Mouse (Mus musculus): ENCODE results near the gene Mtfmt. TPM values are rescaled to one million over a fixed set of nuclear protein-coding genes. Genes with fewer than 3 reads are reported as not detected.

The Mtfmt gene
- polyA plus RNA-seq, 1 experiment from 2014 or later = 23.0 TPM

DNA sequence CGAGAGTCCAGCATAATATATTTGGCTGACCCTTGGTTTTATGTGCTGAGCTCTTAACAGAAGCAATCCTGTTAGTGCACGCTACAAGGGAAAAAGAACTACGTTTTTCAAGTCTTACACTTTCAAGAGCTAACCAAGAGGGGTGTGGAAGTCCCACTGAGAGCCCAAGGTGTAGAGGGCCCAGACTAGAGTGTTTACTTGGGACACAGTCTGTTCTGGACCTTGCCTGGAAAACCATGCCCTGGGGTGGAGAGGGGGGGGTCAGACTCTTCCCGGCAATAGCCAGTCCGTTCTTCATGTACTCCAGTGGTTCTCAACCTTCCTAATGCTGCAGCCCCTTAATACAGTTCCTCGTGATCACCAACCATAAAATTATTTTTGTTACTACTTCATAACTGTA lies 35.6 kb upstream of the Mtfmt start:
- Histone ChIP-seq H3K27ac (ENCODE audit: low read length) (no peak overlapping the region), H3K4me2 (replicated peaks; ENCODE audit: low read depth, low read length) (0 out of 2 replicates have a peak overlapping the region, but pooled peaks have one; percentile 82), H3K4me3 (ENCODE audit: low read length) (0 out of 2 replicates have a peak overlapping the region, but pooled peaks have one; percentile 4), H3K27me3 (ENCODE audit: insufficient read depth, low read length) (no peaks in the 10 kb centered on the region), H3K4me1 (ENCODE audit: insufficient read depth, low read length) (peaks cover 7% of the 10 kb centered on the region; the same call in 1 of the 2 replicates), H3K36me3 (ENCODE audit: insufficient read depth, low read length) (no peaks in the 10 kb centered on the region), H3K9me3 (ENCODE audit: low read length) (no peaks in the 10 kb centered on the region), H3K9ac (replicated peaks; ENCODE audit: low read length) (no peak overlapping the region)
- 90% methylated on average over 6 of the region's 6 CpGs for WGBS
- no peak for ATAC-seq (ENCODE audit: low FRiP score, low TSS enrichment)

DNA sequence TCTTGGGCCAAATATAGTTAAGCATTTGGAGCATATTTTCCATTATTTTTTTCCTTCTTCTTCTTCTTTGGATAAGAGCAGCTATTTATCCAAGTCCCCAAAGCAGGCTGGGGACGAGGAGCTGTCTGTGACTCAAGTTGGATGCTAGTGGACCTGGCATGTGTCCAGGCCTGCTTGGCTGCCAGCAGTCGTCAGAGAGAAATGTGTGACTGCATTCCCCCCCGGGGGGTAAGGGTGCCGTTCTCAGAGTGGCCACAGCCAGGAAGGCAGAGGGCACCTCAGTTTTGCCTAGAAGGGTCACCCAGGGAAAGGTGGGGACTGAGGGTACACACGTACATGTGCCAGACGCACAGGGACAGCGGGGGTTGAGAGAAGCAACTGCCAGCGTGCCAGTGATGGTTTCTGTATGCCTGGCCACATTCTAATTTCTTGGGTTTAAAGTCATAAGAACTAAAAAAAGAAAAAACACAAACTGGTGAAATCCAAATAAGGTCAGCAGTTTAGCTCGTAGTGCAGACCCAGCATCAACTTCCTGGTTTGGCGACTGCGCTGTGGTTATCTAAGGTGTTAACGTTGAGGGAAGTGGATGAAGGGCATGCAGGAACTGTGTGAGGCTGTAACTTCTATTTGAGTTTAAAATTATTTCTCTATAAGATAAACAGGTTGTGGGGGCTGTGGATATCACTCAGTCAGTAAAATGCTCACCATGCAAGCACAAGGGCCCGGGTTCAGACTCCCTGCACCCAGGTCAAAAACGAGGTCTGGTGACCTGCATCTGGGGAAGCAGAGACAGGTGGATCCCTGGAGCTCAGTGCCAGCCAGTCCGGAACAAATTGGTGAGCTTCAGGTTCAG lies 31.0 kb upstream of the Mtfmt start:
- WGBS = 76% methylated on average over 15 of the region's 15 CpGs
- no peak for ATAC-seq (ENCODE audit: low FRiP score, low TSS enrichment)
- Histone ChIP-seq H3K4me2 (replicated peaks; ENCODE audit: low read depth, low read length) (no peak overlapping the region), H3K4me1 (ENCODE audit: insufficient read depth, low read length) (no peaks in the 10 kb centered on the region), H3K4me3 (ENCODE audit: low read length) (no peak overlapping the region), H3K27me3 (ENCODE audit: insufficient read depth, low read length) (no peaks in the 10 kb centered on the region), H3K36me3 (ENCODE audit: insufficient read depth, low read length) (no peaks in the 10 kb centered on the region), H3K9me3 (ENCODE audit: low read length) (no peaks in the 10 kb centered on the region), H3K27ac (ENCODE audit: low read length) (no peak overlapping the region), H3K9ac (replicated peaks; ENCODE audit: low read length) (no peak overlapping the region)

- WGBS = 79% methylated on average over 2 of the region's 2 CpGs
- no peak overlapping the region for H3K4me3 ChIP-seq (ENCODE audit: low read length)
- no peak overlapping the region for H3K9ac ChIP-seq (replicated peaks; ENCODE audit: low read length)
- no peaks in the 10 kb centered on the region for H3K27me3 ChIP-seq (ENCODE audit: insufficient read depth, low read length)
- no peaks in the 10 kb centered on the region for H3K4me1 ChIP-seq (ENCODE audit: insufficient read depth, low read length)
- no peak overlapping the region for H3K27ac ChIP-seq (ENCODE audit: low read length)
- no peak overlapping the region for H3K4me2 ChIP-seq (replicated peaks; ENCODE audit: low read depth, low read length)
- ATAC-seq (ENCODE audit: low FRiP score, low TSS enrichment) = no peak
- no peaks in the 10 kb centered on the region for H3K36me3 ChIP-seq (ENCODE audit: insufficient read depth, low read length)
- H3K9me3 ChIP-seq (ENCODE audit: low read length) = no peaks in the 10 kb centered on the region
Measured at GRCm38 (mm10) chr9:65405184-65405449, 30.5 kb upstream of the Mtfmt start.

DNA sequence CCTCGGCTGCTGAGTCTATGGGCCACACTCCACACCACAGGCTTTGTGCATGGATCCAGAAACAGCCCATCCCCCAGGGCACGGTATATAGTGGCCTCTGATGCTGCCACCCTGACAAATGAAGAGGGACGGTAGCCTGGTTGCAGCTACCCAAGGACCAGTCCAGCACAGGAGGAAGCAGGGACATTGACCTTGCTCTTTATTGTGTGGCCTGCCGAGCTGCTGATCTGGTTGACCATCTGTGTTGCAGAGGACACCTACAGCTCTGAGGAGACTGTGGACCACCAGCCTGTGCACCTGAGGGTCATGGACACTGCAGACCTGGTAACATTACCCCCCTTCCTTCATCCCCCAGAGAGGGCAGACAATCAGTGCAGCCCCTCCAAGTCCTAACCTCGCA lies 28.3 kb upstream of the Mtfmt start:
- 82% methylated on average over 5 of the region's 5 CpGs for WGBS
- Histone ChIP-seq H3K4me3 (ENCODE audit: low read length) (no peak overlapping the region), H3K4me2 (replicated peaks; ENCODE audit: low read depth, low read length) (no peak overlapping the region), H3K36me3 (ENCODE audit: insufficient read depth, low read length) (no peaks in the 10 kb centered on the region), H3K27ac (ENCODE audit: low read length) (no peak overlapping the region), H3K27me3 (ENCODE audit: insufficient read depth, low read length) (no peaks in the 10 kb centered on the region), H3K9me3 (ENCODE audit: low read length) (no peaks in the 10 kb centered on the region), H3K9ac (replicated peaks; ENCODE audit: low read length) (no peak overlapping the region), H3K4me1 (ENCODE audit: insufficient read depth, low read length) (no peaks in the 10 kb centered on the region)
- no peak for ATAC-seq (ENCODE audit: low FRiP score, low TSS enrichment)

DNA sequence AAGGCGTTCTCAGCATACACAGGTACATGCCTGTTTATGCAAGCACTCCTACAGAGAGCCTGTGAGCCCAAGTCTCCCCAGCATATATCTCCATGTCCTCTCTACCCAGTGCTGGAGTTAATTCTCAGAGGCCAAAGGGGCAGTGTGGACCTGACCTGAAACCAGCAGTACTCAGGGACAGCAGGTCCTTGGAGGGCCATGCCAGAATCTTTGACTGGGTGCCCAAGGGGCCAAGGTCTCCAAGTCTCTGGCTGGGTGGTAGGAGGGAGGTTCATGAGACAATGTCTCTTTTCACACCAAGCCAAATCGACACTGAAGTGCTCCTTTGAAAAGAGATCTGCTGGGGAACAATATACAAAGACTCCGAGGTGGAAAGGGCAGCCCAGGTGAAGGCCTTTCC lies 27.7 kb upstream of the Mtfmt start:
- no peaks in the 10 kb centered on the region for H3K9me3 ChIP-seq (ENCODE audit: low read length)
- no peaks in the 10 kb centered on the region for H3K4me1 ChIP-seq (ENCODE audit: insufficient read depth, low read length)
- no peak for ATAC-seq (ENCODE audit: low FRiP score, low TSS enrichment)
- H3K9ac ChIP-seq (replicated peaks; ENCODE audit: low read length) = no peak overlapping the region
- H3K36me3 ChIP-seq (ENCODE audit: insufficient read depth, low read length) = no peaks in the 10 kb centered on the region
- no peaks in the 10 kb centered on the region for H3K27me3 ChIP-seq (ENCODE audit: insufficient read depth, low read length)
- no peak overlapping the region for H3K27ac ChIP-seq (ENCODE audit: low read length)
- H3K4me2 ChIP-seq (replicated peaks; ENCODE audit: low read depth, low read length) = no peak overlapping the region
- WGBS = 60% methylated on average over 3 of the region's 3 CpGs
- no peak overlapping the region for H3K4me3 ChIP-seq (ENCODE audit: low read length)

DNA sequence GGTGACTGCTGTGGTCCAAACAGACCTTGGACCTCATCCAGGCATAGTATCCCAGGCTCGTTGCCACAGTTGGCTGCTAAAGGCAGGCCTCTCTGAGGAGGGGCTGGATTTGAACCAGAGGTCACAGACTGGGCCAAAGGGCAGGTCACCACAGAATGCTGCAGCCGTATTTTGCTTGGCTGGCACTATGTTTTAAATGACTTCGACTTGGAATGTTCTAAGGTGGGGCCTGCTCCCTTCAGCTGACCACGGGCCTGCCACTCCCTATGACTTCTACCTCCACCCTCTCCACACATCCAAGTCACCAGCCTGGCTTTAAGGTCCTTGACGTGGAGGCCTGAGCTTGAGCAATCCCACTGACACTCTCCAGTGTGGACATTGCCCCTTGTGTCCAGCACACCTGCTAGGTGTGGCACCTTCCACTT lies 26.7 kb upstream of the Mtfmt start:
- no peaks in the 10 kb centered on the region for H3K9me3 ChIP-seq (ENCODE audit: low read length)
- 50% methylated on average over 5 of the region's 5 CpGs for WGBS
- no peak overlapping the region for H3K9ac ChIP-seq (replicated peaks; ENCODE audit: low read length)
- H3K4me3 ChIP-seq (ENCODE audit: low read length) = no peak overlapping the region
- peak; percentile 49; the same call in 1 of the 2 replicates for ATAC-seq (ENCODE audit: low FRiP score, low TSS enrichment)
- H3K36me3 ChIP-seq (ENCODE audit: insufficient read depth, low read length) = no peaks in the 10 kb centered on the region
- H3K4me1 ChIP-seq (ENCODE audit: insufficient read depth, low read length) = no peaks in the 10 kb centered on the region
- H3K27ac ChIP-seq (ENCODE audit: low read length) = no peak overlapping the region
- H3K4me2 ChIP-seq (replicated peaks; ENCODE audit: low read depth, low read length) = no peak overlapping the region
- H3K27me3 ChIP-seq (ENCODE audit: insufficient read depth, low read length) = no peaks in the 10 kb centered on the region

DNA sequence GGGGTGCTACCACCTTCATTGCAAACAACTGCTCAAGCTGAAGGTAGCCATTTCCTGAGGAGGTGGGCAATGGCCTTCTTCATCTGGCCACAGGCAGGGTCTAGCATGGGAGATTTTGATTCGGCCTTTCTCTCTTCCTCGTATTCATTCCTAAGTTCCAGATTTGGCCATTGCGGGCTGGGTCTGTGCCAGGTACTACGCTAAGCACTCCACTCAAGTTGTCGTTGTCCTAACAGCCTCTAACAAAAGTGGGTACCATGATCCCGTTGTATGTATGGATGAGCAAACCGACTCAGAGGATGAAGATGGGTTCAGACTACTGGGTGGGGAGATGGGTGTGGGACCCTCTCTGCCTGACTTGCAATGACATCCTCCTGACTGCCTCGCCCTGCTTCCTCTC lies 25.2 kb upstream of the Mtfmt start:
- no peaks in the 10 kb centered on the region for H3K36me3 ChIP-seq (ENCODE audit: insufficient read depth, low read length)
- H3K9ac ChIP-seq (replicated peaks; ENCODE audit: low read length) = no peak overlapping the region
- no peaks in the 10 kb centered on the region for H3K4me1 ChIP-seq (ENCODE audit: insufficient read depth, low read length)
- no peak overlapping the region for H3K4me2 ChIP-seq (replicated peaks; ENCODE audit: low read depth, low read length)
- ATAC-seq (ENCODE audit: low FRiP score, low TSS enrichment) = no peak
- H3K9me3 ChIP-seq (ENCODE audit: low read length) = no peaks in the 10 kb centered on the region
- H3K27me3 ChIP-seq (ENCODE audit: insufficient read depth, low read length) = no peaks in the 10 kb centered on the region
- WGBS = 95% methylated on average over 8 of the region's 8 CpGs
- no peak overlapping the region for H3K27ac ChIP-seq (ENCODE audit: low read length)
- H3K4me3 ChIP-seq (ENCODE audit: low read length) = no peak overlapping the region

DNA sequence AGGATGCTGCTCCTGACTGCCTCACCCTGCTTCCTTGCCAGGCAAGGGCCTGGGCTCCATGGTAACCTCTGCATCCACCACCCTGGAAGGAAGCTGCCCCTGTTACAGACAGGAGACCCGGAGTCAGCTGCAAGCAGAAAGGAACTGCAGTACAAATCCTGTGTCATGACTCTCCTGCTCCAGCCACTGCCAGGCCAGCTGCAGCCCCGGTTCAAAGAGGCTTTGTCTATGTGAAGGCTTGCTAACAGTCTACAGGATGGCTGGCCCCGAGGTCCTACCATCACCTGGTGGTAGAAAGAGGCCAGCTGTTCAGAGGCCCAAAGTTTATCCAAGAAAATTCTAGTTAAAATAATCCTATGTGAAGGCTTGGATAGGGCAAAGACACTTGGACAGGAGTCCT lies 24.3 kb upstream of the Mtfmt start:
- WGBS = 74% methylated on average over 3 of the region's 3 CpGs
- H3K9ac ChIP-seq (replicated peaks; ENCODE audit: low read length) = no peak overlapping the region
- H3K4me2 ChIP-seq (replicated peaks; ENCODE audit: low read depth, low read length) = no peak overlapping the region
- no peaks in the 10 kb centered on the region for H3K9me3 ChIP-seq (ENCODE audit: low read length)
- H3K4me3 ChIP-seq (ENCODE audit: low read length) = no peak overlapping the region
- H3K27ac ChIP-seq (ENCODE audit: low read length) = no peak overlapping the region
- H3K4me1 ChIP-seq (ENCODE audit: insufficient read depth, low read length) = no peaks in the 10 kb centered on the region
- no peak for ATAC-seq (ENCODE audit: low FRiP score, low TSS enrichment)
- H3K27me3 ChIP-seq (ENCODE audit: insufficient read depth, low read length) = no peaks in the 10 kb centered on the region
- H3K36me3 ChIP-seq (ENCODE audit: insufficient read depth, low read length) = no peaks in the 10 kb centered on the region

GRCm38 (mm10) chr9:65417738-65418137 lies 17.8 kb upstream of the Mtfmt start:
- Histone ChIP-seq H3K4me1 (ENCODE audit: insufficient read depth, low read length) (no peaks in the 10 kb centered on the region), H3K27me3 (ENCODE audit: insufficient read depth, low read length) (no peaks in the 10 kb centered on the region), H3K36me3 (ENCODE audit: insufficient read depth, low read length) (no peaks in the 10 kb centered on the region), H3K27ac (ENCODE audit: low read length) (no peak overlapping the region), H3K9ac (replicated peaks; ENCODE audit: low read length) (no peak overlapping the region), H3K4me3 (ENCODE audit: low read length) (no peak overlapping the region), H3K9me3 (ENCODE audit: low read length) (no peaks in the 10 kb centered on the region), H3K4me2 (replicated peaks; ENCODE audit: low read depth, low read length) (no peak overlapping the region)
- no peak for ATAC-seq (ENCODE audit: low FRiP score, low TSS enrichment)
- 29% methylated on average over 3 of the region's 3 CpGs for whole genome bisulfite sequencing

DNA sequence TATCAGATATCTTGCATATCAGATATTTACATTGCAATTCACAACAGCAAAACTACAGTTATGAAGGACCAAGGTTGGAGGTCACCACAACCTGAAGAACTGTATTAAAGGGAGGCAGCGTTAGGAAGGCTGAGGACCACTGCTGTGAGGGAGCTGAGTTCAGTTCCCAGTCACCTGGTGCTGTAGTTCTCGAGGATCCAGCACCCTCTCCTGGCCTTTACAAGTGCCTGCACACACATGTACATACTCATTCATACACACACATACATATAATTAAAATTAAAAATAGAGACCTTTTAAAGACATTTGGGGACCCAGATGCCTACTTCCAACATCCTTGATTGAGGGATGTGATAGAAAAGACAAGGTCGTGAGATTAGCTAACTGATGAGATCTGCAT lies 15.9 kb upstream of the Mtfmt start:
- Histone ChIP-seq H3K36me3 (ENCODE audit: insufficient read depth, low read length) (no peaks in the 10 kb centered on the region), H3K27ac (ENCODE audit: low read length) (no peak overlapping the region), H3K9ac (replicated peaks; ENCODE audit: low read length) (no peak overlapping the region), H3K27me3 (ENCODE audit: insufficient read depth, low read length) (no peaks in the 10 kb centered on the region), H3K9me3 (ENCODE audit: low read length) (no peaks in the 10 kb centered on the region), H3K4me1 (ENCODE audit: insufficient read depth, low read length) (0 out of 2 replicates have a peak, but pooled peaks cover 3% of the 10 kb centered on the region), H3K4me3 (ENCODE audit: low read length) (no peak overlapping the region), H3K4me2 (replicated peaks; ENCODE audit: low read depth, low read length) (no peak overlapping the region)
- no peak for ATAC-seq (ENCODE audit: low FRiP score, low TSS enrichment)
- WGBS = 75% methylated on average over 3 of the region's 3 CpGs
